Mouse (Mus musculus) stomach, postnatal 0 days (tissue): Measurements from ENCODE around the gene Ctnna3. TPM values are rescaled to one million over a fixed set of nuclear protein-coding genes. Genes with fewer than 3 reads are reported as not detected.

Experiments
- ATAC-seq: fragments of 200-750 bp; cut with Nextera tagmentation; 2 replicates; pipeline ENCODE4 v1.8.0; 2017; ENCODE audit not compliant: low FRiP score, low TSS enrichment
- DNase-seq: peaks from one replicate; pipeline ENCODE4 v3.0.0-alpha.2; 2016; ENCODE audit warnings: low spot score
- H3K27ac ChIP-seq: fragments of 300-500 bp; sonication (generic); replicated peaks from 2 replicates; pipeline ENCODE4 v1.5.1; 2014; ENCODE audit warnings: mild to moderate bottlenecking, control low read depth
- H3K27me3 ChIP-seq: fragments of 300-500 bp; sonication (generic); 2 replicates; pipeline ENCODE4 v1.6.1; 2014; ENCODE audit warnings: low read length; ENCODE audit not compliant: control insufficient read depth, insufficient read depth
- H3K36me3 ChIP-seq: fragments of 300-500 bp; sonication (generic); 2 replicates; pipeline ENCODE4 v1.6.1; 2014; ENCODE audit warnings: low read length, mixed read lengths; ENCODE audit not compliant: control insufficient read depth, insufficient read depth
- H3K4me1 ChIP-seq: fragments of 300-500 bp; sonication (generic); replicated peaks from 2 replicates; pipeline ENCODE4 v1.6.1; 2014; ENCODE audit warnings: antibody characterized with exemption; ENCODE audit not compliant: control insufficient read depth, insufficient read depth
- H3K4me2 ChIP-seq: fragments of 300-500 bp; sonication (generic); replicated peaks from 2 replicates; pipeline ENCODE4 v1.6.1; 2014; ENCODE audit warnings: low read depth, mild to moderate bottlenecking, control low read depth, moderate library complexity
- H3K4me3 ChIP-seq: fragments of 300-500 bp; sonication (generic); 2 replicates; pipeline ENCODE4 v1.5.1; 2014; ENCODE audit warnings: low read depth, low read length, control low read depth
- H3K9ac ChIP-seq: fragments of 300-500 bp; sonication (generic); 2 replicates; pipeline ENCODE4 v1.6.1; 2014; ENCODE audit warnings: mild to moderate bottlenecking, low read length, control low read depth, mixed read lengths
- H3K9me3 ChIP-seq: fragments of 300-500 bp; sonication (generic); 2 replicates; pipeline ENCODE4 v1.6.1; 2016; ENCODE audit warnings: low read length; ENCODE audit not compliant: control insufficient read depth
- CTCF ChIP-seq: IDR thresholded peaks from 2 replicates; pipeline ENCODE4 v1.5.1; 2016; ENCODE audit warnings: antibody characterized with exemption, low read depth, mild to moderate bottlenecking, moderate library complexity
- EP300 ChIP-seq: optimal IDR thresholded peaks from 2 replicates; pipeline ENCODE3; 2016; ENCODE audit warnings: antibody characterized with exemption
- WGBS: fragments of 180-500 bp; shearing (Covaris S2); extraction: QIAGEN DNeasy Blood & Tissue Kit; methylation state at CpG from one replicate; pipeline ENCODE4 v1.1.7; 2014; 5-methylcytosine and 5-hydroxymethylcytosine counted together
- polyA plus RNA-seq: library from polyadenylated mRNA; unstranded; fragments of >200 nt; fragmentation: Nextera tagmentation; extraction: Ambion mirVana; gene quantifications from 2 replicates; pipeline ENCODE4 v1.2.1, GENCODE M21; 2015

Gene Ctnna3
- polyA plus RNA-seq, 1 experiment from 2014 or later = 0.27 TPM

DNA sequence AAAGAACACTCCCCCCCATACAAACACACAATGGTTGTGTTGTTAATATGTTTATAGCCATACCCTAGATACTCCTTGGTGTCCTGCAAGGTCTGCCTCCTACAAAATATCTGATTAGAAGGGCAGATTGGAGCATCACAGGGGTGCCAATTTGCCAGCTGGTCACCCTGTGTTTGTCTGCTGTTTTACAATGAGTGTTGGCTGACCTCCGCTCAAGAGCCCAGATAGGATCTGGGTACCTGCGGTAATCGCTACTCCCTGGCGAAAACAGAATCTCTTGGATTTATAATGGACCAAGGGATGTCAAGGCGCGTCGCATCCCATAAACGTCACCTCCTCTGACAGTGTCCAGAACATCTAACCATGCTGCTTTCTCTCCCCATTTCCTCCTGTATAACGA lies 1457.0 kb downstream of the Ctnna3 start:
- H3K27me3 ChIP-seq = no peaks in the 10 kb centered on the region
- H3K9me3 ChIP-seq = no peaks in the 10 kb centered on the region
- no peak overlapping the region for H3K9ac ChIP-seq
- H3K4me3 ChIP-seq = no peak overlapping the region
- no peak for ATAC-seq
- no peaks in the 10 kb centered on the region for H3K4me1 ChIP-seq
- WGBS = 92% methylated on average over 9 of the region's 9 CpGs
- no peak for DNase-seq
- H3K4me2 ChIP-seq = no peak overlapping the region
- no peak overlapping the region for H3K27ac ChIP-seq
- H3K36me3 ChIP-seq = no peaks in the 10 kb centered on the region
- TF ChIP-seq CTCF = no peak
- no peak for TF ChIP-seq EP300

DNA sequence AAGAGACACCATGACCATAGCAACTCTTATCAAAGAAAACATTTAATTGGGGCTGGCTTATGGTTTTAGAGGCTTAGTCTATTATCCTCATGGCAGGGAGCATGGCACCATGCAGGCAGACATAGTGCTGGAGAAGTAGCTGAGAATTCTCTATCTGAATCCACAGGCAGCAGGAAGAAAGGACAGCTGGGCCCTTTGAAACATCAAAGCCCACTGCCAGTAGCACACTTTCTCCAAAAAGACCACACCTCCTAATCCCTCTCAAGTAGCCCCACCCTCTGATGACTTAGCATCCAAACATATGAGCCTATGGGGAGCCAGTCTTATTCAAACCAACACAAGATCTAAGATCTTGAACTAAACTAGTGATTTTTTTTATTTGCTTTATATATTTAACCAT lies 1462.6 kb downstream of the Ctnna3 start:
- DNase-seq (no peak), ATAC-seq (no peak)
- H3K27ac ChIP-seq = no peak overlapping the region
- no peak overlapping the region for H3K4me3 ChIP-seq
- no peaks in the 10 kb centered on the region for H3K4me1 ChIP-seq
- TF ChIP-seq CTCF (no peak), EP300 (no peak)
- no peaks in the 10 kb centered on the region for H3K27me3 ChIP-seq
- no peaks in the 10 kb centered on the region for H3K9me3 ChIP-seq
- no peak overlapping the region for H3K9ac ChIP-seq
- no peaks in the 10 kb centered on the region for H3K36me3 ChIP-seq
- no peak overlapping the region for H3K4me2 ChIP-seq

DNA sequence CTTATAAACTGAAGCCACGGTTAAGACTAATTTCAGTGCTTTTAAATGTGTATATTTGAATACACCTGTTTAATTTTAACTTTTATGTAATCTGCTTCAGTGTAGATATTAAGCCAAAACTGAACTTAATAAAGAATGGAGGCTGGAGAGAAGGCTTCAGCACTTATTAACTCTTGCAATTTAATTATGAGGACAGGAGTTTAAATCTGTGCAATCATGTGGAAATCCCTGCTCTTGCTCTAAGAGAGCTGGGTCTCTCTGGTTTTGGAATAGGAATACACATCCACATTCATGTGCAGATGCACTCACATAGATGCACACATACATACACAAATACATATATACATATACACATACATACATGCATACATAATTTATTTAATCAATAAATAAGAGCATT lies 1468.8 kb downstream of the Ctnna3 start:
- no peak for DNase-seq
- no peak for ATAC-seq
- Histone ChIP-seq H3K4me2 (no peak overlapping the region), H3K36me3 (no peaks in the 10 kb centered on the region), H3K27me3 (no peaks in the 10 kb centered on the region), H3K4me3 (no peak overlapping the region), H3K4me1 (no peaks in the 10 kb centered on the region), H3K9me3 (no peaks in the 10 kb centered on the region), H3K27ac (no peak overlapping the region), H3K9ac (no peak overlapping the region)
- TF ChIP-seq EP300 (no peak), CTCF (no peak)
- WGBS = 76% methylated on average over 1 of the region's 1 CpGs

DNA sequence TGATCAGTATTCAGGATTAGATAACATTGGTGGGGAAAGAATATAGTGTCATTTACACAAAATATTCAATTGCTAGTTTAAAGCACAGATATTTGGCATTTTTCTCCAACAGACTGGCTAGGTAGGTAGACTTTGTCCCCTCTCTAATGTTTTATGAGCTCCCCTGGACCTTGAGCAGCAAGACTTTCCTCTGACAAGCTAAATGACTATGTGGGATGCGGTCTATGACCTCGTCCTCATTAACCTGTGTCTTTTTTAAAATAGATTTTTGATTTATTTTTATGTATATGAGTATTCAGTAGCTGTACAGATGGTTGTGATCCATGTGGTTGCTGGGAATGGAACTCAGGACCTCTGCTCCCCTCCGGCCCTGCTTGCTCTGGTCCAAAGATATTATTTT lies 1471.8 kb downstream of the Ctnna3 start:
- Histone ChIP-seq H3K36me3 (no peaks in the 10 kb centered on the region), H3K9ac (no peak overlapping the region), H3K4me2 (no peak overlapping the region), H3K4me3 (no peak overlapping the region), H3K27ac (no peak overlapping the region), H3K27me3 (no peaks in the 10 kb centered on the region), H3K4me1 (no peaks in the 10 kb centered on the region), H3K9me3 (no peaks in the 10 kb centered on the region)
- no peak for TF ChIP-seq EP300
- TF ChIP-seq CTCF = no peak
- DNase-seq (no peak), ATAC-seq (no peak)
- WGBS = 73% methylated on average over 3 of the region's 3 CpGs

DNA sequence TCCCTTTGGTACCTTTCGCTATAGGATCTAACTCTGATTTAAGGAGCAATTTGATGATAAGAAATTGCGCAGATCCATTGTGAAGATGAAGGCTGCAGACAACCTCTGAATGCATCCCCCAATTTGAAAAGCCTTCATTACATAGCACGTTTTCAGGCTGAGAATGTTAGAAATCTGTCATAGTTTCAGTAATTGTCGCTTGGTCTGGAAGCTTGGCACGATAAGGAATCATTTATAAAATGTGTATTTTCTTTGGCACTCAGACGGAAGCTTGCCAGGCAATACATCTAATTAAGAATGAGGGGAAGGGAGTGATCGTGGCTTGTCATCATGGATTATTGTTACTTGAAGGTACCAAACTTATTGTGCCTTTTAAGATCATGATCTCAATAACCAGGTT lies 1511.1 kb downstream of the Ctnna3 start:
- H3K4me3 ChIP-seq = no peak overlapping the region
- TF ChIP-seq EP300 (no peak), CTCF (no peak)

DNA sequence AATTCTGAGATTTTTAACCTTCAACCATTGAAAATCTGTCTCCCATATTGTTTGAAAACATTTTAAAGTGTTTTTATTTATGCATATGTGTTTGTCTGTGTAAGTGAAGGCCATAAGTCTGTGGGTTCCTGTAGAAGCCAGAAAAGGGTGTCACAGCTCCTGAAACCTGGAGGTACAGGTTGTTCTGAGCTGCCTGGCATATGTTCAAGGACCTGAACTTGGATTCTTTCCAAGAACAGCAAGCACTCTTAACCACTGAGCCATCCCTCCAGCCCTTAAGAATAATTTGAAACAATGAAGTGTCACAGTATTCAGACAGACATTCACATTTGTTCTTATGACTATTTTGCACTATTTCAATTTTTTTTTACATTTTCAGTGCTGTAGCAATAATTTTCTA lies 1528.5 kb downstream of the Ctnna3 start:
- Histone ChIP-seq H3K4me2 (no peak overlapping the region), H3K9ac (no peak overlapping the region), H3K4me3 (no peak overlapping the region), H3K27me3 (no peaks in the 10 kb centered on the region), H3K9me3 (no peaks in the 10 kb centered on the region), H3K36me3 (no peaks in the 10 kb centered on the region), H3K4me1 (no peaks in the 10 kb centered on the region), H3K27ac (no peak overlapping the region)
- DNase-seq = no peak
- TF ChIP-seq EP300 = no peak
- TF ChIP-seq CTCF = no peak
- ATAC-seq = no peak

More for the DNA sequence above, 1511.1 kb downstream of the Ctnna3 start:
- Histone ChIP-seq H3K27me3 (no peaks in the 10 kb centered on the region), H3K4me2 (no peak overlapping the region), H3K27ac (no peak overlapping the region), H3K4me1 (no peaks in the 10 kb centered on the region), H3K36me3 (no peaks in the 10 kb centered on the region), H3K9ac (no peak overlapping the region), H3K9me3 (no peaks in the 10 kb centered on the region)
- ATAC-seq (no peak), DNase-seq (no peak)
- WGBS = 81% methylated on average over 7 of the region's 7 CpGs

DNA sequence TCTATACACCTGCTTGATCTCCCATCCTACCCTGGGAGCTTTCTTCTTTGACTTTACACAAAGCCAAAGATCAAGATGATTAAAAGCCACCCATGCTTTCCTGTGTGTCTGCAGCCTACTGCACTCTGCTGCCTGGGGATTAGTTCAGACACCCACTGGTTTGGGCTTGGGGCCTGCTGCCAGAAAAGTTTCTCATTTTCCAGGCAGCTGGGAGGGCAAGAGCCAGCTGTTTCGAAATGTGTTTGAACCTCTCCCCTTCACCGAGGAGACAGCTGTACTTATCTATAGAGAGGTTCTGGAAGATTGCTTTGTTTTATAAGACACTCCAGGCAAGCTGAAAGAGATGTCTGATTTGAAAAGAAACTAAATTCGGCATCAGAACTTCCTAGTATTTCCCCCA lies 1563.0 kb downstream of the Ctnna3 start:
- Histone ChIP-seq H3K4me2 (no peak overlapping the region), H3K27ac (no peak overlapping the region), H3K4me1 (no peaks in the 10 kb centered on the region), H3K4me3 (no peak overlapping the region), H3K9ac (no peak overlapping the region), H3K36me3 (no peaks in the 10 kb centered on the region), H3K9me3 (no peaks in the 10 kb centered on the region), H3K27me3 (no peaks in the 10 kb centered on the region)
- WGBS = 39% methylated on average over 3 of the region's 3 CpGs
- DNase-seq = no peak
- ATAC-seq = no peak
- TF ChIP-seq EP300 (no peak), CTCF (no peak)
